Mouse (Mus musculus) heart, embryonic 12.5 days (tissue): Measurements from ENCODE around the gene Esrra. TPM values are rescaled to one million over a fixed set of nuclear protein-coding genes. Genes with fewer than 3 reads are reported as not detected.
"Not testable (repeated sequence)": the region's sequence is repeated elsewhere in the genome, so short reads cannot be mapped to it uniquely, and the experiment has no call there.

Experiments
- ATAC-seq: fragments of 200-750 bp; cut with Nextera tagmentation; 2 replicates; pipeline ENCODE4 v1.8.0; 2017; ENCODE audit warnings: moderate TSS enrichment, moderate library complexity; ENCODE audit not compliant: insufficient number of reproducible peaks, low FRiP score
- H3K27ac ChIP-seq: fragments of 300-500 bp; sonication (generic); 2 replicates; pipeline ENCODE4 v1.5.1; 2016; ENCODE audit warnings: mild to moderate bottlenecking, moderate library complexity; ENCODE audit not compliant: poor library complexity, severe bottlenecking
- H3K27me3 ChIP-seq: fragments of 300-500 bp; sonication (generic); replicated peaks from 2 replicates; pipeline ENCODE4 v1.6.1; 2016; ENCODE audit warnings: mild to moderate bottlenecking, moderate library complexity
- H3K36me3 ChIP-seq: fragments of 300-500 bp; sonication (generic); 2 replicates; pipeline ENCODE4 v1.6.1; 2016; ENCODE audit warnings: mild to moderate bottlenecking, moderate library complexity
- H3K4me1 ChIP-seq: fragments of 300-500 bp; sonication (generic); replicated peaks from 2 replicates; pipeline ENCODE4 v1.6.1; 2016; ENCODE audit warnings: mild to moderate bottlenecking
- H3K4me2 ChIP-seq: fragments of 300-500 bp; sonication (generic); 2 replicates; pipeline ENCODE4 v1.6.1; 2016; ENCODE audit warnings: mild to moderate bottlenecking, moderate library complexity
- H3K4me3 ChIP-seq: fragments of 300-500 bp; sonication (generic); 2 replicates; pipeline ENCODE4 v1.5.1; 2016; ENCODE audit warnings: mild to moderate bottlenecking
- H3K9ac ChIP-seq: fragments of 300-500 bp; sonication (generic); 2 replicates; pipeline ENCODE4 v1.6.1; 2016; ENCODE audit warnings: mild to moderate bottlenecking, moderate library complexity
- H3K9me3 ChIP-seq: fragments of 300-500 bp; sonication (generic); replicated peaks from 2 replicates; pipeline ENCODE4 v1.6.1; 2016; ENCODE audit warnings: mild to moderate bottlenecking, moderate library complexity
- WGBS: fragments of 180-500 bp; shearing (Covaris S2); methylation state at CpG from one replicate; pipeline ENCODE4 v1.1.7; 2016; 5-methylcytosine and 5-hydroxymethylcytosine counted together
- polyA plus RNA-seq: library from polyadenylated mRNA; unstranded; fragments of >200 nt; fragmentation: Nextera tagmentation; extraction: Ambion mirVana; gene quantifications from 2 replicates; pipeline ENCODE4 v1.2.1, GENCODE M21; 2016

Esrra gene
- polyA plus RNA-seq, 1 experiment from 2014 or later: 30.2 TPM

DNA sequence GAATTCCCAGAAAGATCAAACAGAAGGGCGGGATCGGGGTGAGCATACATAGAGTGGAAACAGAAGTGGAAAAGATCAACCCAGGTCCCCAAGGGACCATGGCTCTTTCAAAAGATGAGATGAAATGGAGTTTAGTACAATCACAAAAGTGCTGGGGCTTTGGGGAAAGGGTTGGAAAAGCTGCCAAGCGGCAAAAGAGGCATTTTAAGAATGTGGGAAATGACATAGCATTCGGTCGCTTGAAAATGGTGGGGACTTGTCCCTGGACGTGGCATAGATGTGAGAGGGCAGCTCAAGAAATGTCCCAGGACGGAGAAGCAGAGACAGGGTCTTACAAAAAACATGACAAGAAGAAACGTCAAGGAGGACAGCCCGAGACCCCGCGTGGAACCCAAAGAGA, 12.6 kb downstream of the Esrra start:
- H3K4me2 ChIP-seq: peak overlapping the region; percentile 80
- H3K4me1 ChIP-seq: peaks cover 25% of the 10 kb centered on the region
- H3K36me3 ChIP-seq: peaks cover 61% of the 10 kb centered on the region
- ATAC-seq: 0 out of 2 replicates have a peak, but pooled peaks have one; percentile 0
- peak overlapping the region; percentile 66 for H3K4me3 ChIP-seq
- H3K9ac ChIP-seq: peak overlapping the region; percentile 78
- peak overlapping the region; percentile 88 for H3K27ac ChIP-seq
- H3K9me3 ChIP-seq: no peaks in the 10 kb centered on the region
- WGBS: 9% methylated on average over 11 of the region's 11 CpGs
- H3K27me3 ChIP-seq: no peaks in the 10 kb centered on the region

DNA sequence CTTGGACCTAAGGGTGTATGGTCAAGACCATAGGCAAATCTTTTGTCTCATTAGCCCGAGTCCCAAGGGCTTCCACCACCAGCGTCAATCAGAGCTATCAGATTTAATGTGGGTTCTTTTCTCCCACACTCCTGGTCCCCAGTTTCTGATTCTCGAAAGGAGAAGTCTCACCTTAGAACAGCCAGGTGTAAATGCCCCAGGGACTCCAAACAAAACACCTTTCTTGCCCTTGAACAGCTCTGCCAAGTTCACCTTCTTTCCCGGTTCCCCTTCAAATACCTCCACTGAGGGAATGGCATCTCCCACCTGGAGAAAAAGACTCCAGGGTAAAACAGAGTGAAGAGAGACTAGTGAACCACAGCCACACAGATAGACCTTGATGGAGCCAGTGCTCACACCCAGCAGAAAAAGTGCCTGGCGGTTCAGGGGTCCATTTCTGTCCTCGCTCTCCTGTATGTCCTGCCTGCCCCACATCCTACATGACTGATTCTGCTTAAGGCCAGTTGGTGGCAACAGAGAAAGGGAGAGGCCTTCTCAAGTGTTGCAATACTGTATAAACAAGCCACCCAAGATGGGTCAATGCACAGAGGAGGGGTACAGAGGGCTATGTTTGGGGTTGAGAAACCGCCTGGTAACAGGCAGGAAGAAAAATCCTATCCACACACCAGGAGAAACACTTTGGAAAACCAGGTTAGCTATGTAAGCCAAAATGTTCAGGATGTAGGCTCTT, 13.6 kb downstream of the Esrra start:
- H3K4me3 ChIP-seq: peak overlapping the region; percentile 66
- 77% methylated on average over 7 of the region's 7 CpGs for WGBS
- peak overlapping the region; percentile 78; the same call in 1 of the 2 replicates for H3K9ac ChIP-seq
- no peak overlapping the region for H3K27ac ChIP-seq
- peaks cover 25% of the 10 kb centered on the region for H3K4me1 ChIP-seq
- ATAC-seq: no peak
- H3K36me3 ChIP-seq: peaks cover 55% of the 10 kb centered on the region
- H3K4me2 ChIP-seq: peak overlapping the region; percentile 80
- H3K27me3 ChIP-seq: no peaks in the 10 kb centered on the region
- no peaks in the 10 kb centered on the region for H3K9me3 ChIP-seq

DNA sequence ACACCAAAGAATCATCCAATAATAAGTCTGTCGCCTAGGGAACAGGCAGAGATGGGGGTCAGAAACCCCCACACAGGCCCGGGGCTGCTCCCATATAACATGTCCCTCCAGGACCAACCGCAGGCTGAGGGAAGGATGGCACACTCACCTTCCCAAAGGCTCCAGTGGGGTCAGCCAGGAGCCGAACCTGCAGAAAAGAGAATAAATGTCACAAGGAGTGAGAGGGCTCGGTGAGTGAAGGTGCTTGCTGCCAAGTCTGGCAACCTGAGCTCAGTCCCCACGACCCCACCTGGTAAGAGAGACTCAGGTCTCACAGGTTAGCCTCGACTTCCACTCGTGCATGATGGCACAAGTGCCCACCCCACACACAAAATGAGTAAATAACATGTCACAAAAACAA, 14.5 kb downstream of the Esrra start:
- Histone ChIP-seq H3K9me3 (no peaks in the 10 kb centered on the region), H3K4me2 (no peak overlapping the region), H3K27ac (no peak overlapping the region), H3K4me1 (peaks cover 25% of the 10 kb centered on the region), H3K27me3 (no peaks in the 10 kb centered on the region), H3K9ac (0 out of 2 replicates have a peak overlapping the region, but pooled peaks have one; percentile 26), H3K4me3 (no peak overlapping the region), H3K36me3 (peaks cover 48% of the 10 kb centered on the region)
- WGBS: 89% methylated on average over 8 of the region's 8 CpGs
- ATAC-seq: no peak

DNA sequence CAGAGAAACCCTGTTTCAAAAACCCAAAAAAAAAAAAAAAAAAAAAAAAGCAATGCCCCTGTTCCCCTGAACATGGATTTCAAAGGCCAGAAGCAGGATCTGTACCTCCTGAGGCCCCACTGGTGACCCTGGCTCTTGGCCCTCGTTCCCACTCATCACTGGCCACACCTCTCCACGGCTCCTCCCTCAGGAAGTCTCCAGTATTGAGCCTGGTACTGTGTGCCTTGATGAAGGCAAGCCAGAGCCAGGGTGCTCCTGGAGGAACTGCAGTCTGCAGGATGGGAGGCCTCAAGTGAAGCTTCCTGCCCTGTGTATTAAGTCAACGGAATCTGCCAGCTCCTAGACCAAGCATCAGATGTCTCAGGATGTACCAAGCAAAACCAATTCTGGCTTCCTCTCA, 15.4 kb downstream of the Esrra start:
- no peak overlapping the region for H3K9ac ChIP-seq
- no peak for ATAC-seq
- no peak overlapping the region for H3K4me2 ChIP-seq
- H3K27ac ChIP-seq: no peak overlapping the region
- 83% methylated on average over 3 of the region's 3 CpGs for WGBS
- H3K4me3 ChIP-seq: no peak overlapping the region
- no peaks in the 10 kb centered on the region for H3K27me3 ChIP-seq
- no peaks in the 10 kb centered on the region for H3K9me3 ChIP-seq
- peaks cover 18% of the 10 kb centered on the region for H3K4me1 ChIP-seq
- peaks cover 39% of the 10 kb centered on the region for H3K36me3 ChIP-seq

DNA sequence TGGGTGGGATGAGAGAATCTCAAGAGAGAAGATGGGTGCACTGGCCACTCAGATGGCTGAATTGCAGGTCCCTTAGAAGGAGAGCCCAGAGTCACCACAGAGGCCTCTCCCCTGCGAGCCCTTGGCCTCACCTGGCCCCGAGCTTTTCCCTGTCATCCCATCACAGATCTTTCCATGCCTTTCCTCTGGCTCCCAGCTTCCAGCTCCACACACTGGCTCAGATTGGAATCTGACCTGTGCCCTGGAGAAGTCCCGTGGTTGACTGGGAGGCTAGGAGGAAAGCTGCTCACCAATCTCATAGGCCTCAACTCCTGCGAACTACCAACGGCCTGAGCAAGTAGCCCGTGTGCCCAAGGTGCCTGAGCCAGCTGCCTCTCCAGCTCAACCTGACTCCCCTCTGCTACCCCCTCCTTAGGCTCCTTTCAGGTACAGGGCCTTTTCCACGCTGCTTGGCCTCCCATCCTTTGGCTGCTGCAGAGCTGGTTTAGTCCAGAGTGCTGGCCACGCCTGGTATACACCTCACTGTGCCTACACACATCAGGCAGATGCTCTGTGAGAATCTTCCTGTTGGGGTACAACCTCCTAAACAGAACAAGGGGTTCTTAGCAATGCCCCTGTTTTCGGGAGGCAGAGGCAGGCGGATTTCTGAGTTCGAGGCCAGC, 16.0 kb downstream of the Esrra start:
- H3K4me3 ChIP-seq: no peak overlapping the region
- H3K27ac ChIP-seq: no peak overlapping the region
- H3K9ac ChIP-seq: no peak overlapping the region
- no peak overlapping the region for H3K4me2 ChIP-seq
- WGBS: 85% methylated on average over 11 of the region's 11 CpGs
- no peak for ATAC-seq
- peaks cover 36% of the 10 kb centered on the region for H3K36me3 ChIP-seq
- no peaks in the 10 kb centered on the region for H3K9me3 ChIP-seq
- no peaks in the 10 kb centered on the region for H3K27me3 ChIP-seq
- peaks cover 14% of the 10 kb centered on the region for H3K4me1 ChIP-seq

DNA sequence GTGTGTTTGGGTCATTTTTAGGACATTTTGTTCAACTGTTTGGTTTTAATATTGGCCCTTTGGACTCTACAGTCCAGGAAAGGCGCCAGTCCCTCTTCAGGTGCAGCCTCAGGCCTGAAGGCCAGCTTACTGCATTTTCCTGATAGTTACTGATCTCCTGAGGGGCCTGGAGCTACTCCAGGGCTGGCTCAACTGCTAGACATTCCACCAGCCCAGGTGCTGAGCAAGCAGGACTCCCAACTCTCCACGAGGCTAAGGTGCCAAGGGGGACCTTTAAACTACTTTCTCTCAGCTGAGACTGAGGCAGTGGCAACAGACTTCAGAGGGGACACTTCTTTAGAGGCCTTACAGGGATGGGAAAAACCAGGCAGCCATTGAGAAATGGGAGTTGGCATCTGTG, 16.8 kb downstream of the Esrra start:
- WGBS: 74% methylated on average over 2 of the region's 2 CpGs
- H3K27ac ChIP-seq: no peak overlapping the region
- peaks cover 6% of the 10 kb centered on the region; the same call in 1 of the 2 replicates for H3K9me3 ChIP-seq
- H3K27me3 ChIP-seq: no peaks in the 10 kb centered on the region
- peaks cover 36% of the 10 kb centered on the region for H3K36me3 ChIP-seq
- ATAC-seq: no peak
- H3K4me1 ChIP-seq: peaks cover 14% of the 10 kb centered on the region
- H3K4me2 ChIP-seq: no peak overlapping the region
- no peak overlapping the region for H3K9ac ChIP-seq
- no peak overlapping the region for H3K4me3 ChIP-seq

DNA sequence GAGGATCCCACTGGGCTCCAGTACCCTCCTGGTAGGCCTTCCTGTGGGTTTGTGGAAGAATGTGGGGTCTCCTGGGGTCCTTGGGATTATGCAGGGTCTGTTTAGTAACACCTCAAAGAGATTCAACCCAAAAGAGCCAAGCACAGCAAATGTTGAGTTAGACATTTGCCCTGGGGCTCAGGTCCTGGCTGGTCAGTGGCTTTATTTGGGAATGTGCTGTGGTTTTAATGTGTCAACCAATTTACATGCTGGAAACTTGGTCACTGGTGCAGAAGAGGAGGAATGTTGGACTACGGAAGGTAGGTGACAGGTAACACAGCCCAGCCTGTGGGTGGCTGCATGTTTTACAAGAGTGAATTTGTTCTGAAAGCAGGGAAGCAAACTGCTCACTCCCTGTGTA, 18.6 kb downstream of the Esrra start:
- Histone ChIP-seq H3K9ac (no peak overlapping the region), H3K27ac (no peak overlapping the region), H3K9me3 (peaks cover 8% of the 10 kb centered on the region; the same call in 1 of the 2 replicates), H3K36me3 (peaks cover 36% of the 10 kb centered on the region), H3K4me1 (peaks cover 7% of the 10 kb centered on the region), H3K4me3 (no peak overlapping the region), H3K4me2 (no peak overlapping the region), H3K27me3 (no peaks in the 10 kb centered on the region)
- no peak for ATAC-seq
- WGBS: 92% methylated on average over 1 of the region's 1 CpGs

DNA sequence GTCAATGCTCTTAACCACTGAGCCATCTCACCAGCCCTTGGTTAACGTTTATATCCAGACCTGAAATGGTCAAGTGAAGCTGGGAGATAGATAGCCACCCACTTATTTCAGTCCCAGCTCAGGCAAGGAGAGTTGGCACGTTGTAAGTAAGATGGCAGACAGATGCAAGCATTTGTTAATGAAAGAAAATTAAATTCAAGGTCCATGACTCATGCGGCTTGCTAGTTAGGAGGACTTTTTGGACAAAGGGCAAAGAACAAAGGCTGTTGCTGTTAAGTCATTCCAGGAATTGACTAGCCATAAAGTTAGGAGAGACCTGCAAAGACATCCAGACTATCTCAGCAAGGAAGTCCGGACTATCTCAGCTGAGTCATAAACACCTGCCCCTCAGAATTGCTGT, 22.0 kb downstream of the Esrra start:
- H3K27ac ChIP-seq: no peak overlapping the region
- H3K4me1 ChIP-seq: no peaks in the 10 kb centered on the region
- H3K4me3 ChIP-seq: no peak overlapping the region
- H3K27me3 ChIP-seq: no peaks in the 10 kb centered on the region
- peaks cover 11% of the 10 kb centered on the region for H3K36me3 ChIP-seq
- ATAC-seq: no peak
- H3K9me3 ChIP-seq: peaks cover 19% of the 10 kb centered on the region
- no peak overlapping the region for H3K9ac ChIP-seq
- 81% methylated on average over 4 of the region's 4 CpGs for WGBS
- H3K4me2 ChIP-seq: no peak overlapping the region

DNA sequence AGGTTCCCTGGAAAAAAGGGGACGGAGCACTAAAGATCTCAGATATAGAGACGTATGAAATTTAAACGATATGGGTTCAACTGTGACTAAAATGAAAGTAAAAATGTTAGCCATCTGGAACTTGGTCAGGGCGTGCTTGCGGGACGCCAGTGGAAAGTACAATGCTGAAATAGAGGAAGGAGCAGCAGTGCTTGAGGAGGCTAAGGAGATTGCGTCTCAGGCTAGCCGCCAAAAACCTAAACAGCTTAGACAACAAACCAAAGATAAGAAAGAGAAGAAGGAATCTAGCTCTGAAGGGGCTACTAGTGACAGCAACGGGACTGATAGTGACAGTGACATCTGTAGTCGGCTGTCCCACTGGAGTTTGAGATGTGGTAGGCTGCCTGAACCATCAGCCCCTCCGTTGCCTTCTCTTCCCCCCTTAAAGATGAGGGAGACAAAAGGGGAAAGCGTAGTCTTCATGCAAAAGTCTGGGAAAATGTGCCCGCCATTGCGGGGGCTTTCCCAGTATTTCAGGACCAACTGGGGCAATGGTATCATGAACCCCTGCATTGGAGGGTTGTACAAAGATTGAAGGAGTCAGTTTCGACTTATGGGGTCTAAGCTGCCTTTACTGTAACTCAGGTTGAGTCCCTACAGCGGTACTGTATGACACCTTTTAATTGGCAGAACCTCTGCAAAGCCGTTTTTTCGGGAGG, 25.9 kb downstream of the Esrra start:
- H3K36me3 ChIP-seq, H3K4me1 ChIP-seq, H3K4me3 ChIP-seq, H3K27ac ChIP-seq, H3K9ac ChIP-seq, H3K27me3 ChIP-seq, H3K4me2 ChIP-seq, ATAC-seq: not testable (repeated sequence)
- 75% methylated on average over 18 of the region's 18 CpGs for WGBS
- H3K9me3 ChIP-seq: peaks cover 19% of the 10 kb centered on the region

DNA sequence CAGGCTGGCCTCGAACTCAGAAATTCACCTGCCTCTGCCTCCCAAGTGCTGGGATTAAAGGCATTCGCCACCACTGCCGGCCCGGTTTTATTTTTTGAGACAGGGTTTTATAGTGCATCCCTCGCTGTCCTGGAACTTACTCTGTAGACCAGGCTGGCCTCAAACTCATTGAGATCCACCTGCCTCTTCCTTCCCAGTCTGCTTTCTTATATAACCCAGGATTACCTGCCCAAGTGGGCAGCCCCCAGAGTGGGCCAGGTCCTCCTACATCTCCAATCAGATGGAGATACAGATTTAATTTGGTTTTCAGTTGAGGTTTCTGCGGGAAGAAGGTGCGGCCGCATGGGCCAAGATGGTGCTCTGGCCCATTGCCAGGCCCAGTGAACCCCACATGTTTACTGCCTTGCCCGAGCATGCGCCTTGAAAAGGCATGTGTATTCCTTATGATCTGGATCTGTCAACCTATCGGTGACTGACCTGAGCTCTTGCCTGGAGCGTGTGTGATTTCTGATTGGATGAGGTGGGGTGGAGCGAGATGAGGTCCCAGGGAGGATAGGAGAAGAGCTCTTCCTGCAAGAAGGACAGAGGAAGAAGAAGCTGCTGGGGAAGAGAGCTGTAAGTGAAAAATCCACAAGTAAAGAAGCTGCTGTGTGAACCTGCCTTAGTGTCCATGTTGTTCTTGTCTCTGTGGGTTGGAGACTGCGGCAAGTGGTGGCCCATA, 27.7 kb downstream of the Esrra start:
- WGBS: 83% methylated on average over 14 of the region's 14 CpGs
- peaks cover 10% of the 10 kb centered on the region for H3K9me3 ChIP-seq
- no peak overlapping the region for H3K9ac ChIP-seq
- no peak overlapping the region for H3K27ac ChIP-seq
- ATAC-seq: no peak
- no peaks in the 10 kb centered on the region for H3K4me1 ChIP-seq
- no peaks in the 10 kb centered on the region for H3K36me3 ChIP-seq
- H3K4me2 ChIP-seq: no peak overlapping the region
- no peaks in the 10 kb centered on the region for H3K27me3 ChIP-seq
- H3K4me3 ChIP-seq: no peak overlapping the region

DNA sequence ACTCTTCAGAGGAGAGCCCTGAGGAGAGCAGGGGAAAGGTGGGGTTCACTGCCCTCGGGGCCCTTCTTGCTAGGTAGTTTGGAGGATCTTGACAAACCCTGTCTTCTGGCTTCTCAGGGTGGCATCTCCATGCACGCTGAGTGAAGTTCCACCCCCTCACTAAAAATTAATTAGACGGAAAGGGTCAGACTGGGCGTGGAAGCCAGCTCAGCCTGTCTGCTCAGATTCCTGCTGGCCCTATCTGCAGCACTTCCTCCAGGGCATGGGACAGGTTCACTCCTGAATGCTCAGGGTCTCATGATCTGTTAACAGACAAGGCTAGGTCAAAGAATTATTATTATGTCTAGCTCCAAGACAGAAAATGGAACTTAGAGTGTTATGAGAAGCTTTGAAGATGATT, 29.1 kb downstream of the Esrra start:
- no peak overlapping the region for H3K27ac ChIP-seq
- H3K27me3 ChIP-seq: no peaks in the 10 kb centered on the region
- no peaks in the 10 kb centered on the region for H3K4me1 ChIP-seq
- no peak overlapping the region for H3K9ac ChIP-seq
- H3K36me3 ChIP-seq: no peaks in the 10 kb centered on the region
- no peak overlapping the region for H3K4me2 ChIP-seq
- no peak for ATAC-seq
- WGBS: 48% methylated on average over 4 of the region's 4 CpGs
- H3K4me3 ChIP-seq: no peak overlapping the region
- peaks cover 9% of the 10 kb centered on the region for H3K9me3 ChIP-seq
